Mouse (Mus musculus) R1 (cell line): Measurements from ENCODE around the gene Drg2.

ENCODE experiments used
- DNase-seq: peaks from one replicate; pipeline ENCODE4 v3.0.0-alpha.2; 2018; ENCODE audit warnings: low read depth, low spot score

Gene Drg2

GRCm38 (mm10) chr11:60454080-60454744, at the start of gene Drg2:
Drg2 (plus strand) TSS chr11:60454591.
- DNase-seq = peak; percentile 96

DNA sequence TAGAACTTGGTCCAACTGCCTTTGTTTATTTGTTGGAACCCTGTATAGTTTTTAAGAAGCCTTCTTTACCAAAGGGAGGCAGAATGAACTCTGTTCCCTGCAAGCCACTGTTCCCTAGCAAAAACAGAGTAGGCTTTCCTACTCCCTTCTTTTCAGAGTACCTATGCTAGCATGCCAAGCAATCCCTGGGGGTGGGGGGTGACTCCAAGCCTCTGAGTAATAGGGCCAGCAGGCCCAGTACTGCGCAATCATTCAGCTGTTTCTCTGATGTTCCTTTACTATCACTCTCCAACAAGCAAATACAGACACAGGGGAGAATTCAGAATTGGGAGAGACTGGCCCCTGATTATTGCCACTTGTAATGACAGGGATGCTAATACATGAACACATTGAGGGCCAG, 47.8 kb upstream of the Drg2 start:
- DNase-seq = no peak

DNA sequence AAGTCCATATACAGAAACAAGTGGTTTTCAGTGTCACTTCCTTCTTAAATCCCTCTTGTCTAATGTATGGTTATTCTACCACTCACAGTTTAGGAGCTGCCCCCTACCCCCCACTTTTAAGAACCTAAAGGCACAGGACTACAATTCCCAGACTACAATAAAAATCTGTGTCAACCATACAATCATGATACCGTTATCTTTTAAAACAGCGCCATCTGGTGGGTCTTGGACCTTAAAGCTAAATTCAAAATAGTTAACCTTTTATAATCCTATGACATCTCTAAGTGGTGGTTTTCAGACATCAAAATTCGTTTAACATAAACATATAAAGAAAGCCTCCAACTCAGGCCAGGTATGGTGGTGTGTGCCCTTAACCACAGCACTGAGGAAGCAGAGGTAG, 42.2 kb upstream of the Drg2 start:
- peak; percentile 66 for DNase-seq

- no peak for DNase-seq
These were observed 41.5 kb upstream of the Drg2 start for GRCm38 (mm10) chr11:60412921-60413320.

GRCm38 (mm10) chr11:60416590-60416962, 37.8 kb upstream of the Drg2 start:
- DNase-seq = no peak

DNA sequence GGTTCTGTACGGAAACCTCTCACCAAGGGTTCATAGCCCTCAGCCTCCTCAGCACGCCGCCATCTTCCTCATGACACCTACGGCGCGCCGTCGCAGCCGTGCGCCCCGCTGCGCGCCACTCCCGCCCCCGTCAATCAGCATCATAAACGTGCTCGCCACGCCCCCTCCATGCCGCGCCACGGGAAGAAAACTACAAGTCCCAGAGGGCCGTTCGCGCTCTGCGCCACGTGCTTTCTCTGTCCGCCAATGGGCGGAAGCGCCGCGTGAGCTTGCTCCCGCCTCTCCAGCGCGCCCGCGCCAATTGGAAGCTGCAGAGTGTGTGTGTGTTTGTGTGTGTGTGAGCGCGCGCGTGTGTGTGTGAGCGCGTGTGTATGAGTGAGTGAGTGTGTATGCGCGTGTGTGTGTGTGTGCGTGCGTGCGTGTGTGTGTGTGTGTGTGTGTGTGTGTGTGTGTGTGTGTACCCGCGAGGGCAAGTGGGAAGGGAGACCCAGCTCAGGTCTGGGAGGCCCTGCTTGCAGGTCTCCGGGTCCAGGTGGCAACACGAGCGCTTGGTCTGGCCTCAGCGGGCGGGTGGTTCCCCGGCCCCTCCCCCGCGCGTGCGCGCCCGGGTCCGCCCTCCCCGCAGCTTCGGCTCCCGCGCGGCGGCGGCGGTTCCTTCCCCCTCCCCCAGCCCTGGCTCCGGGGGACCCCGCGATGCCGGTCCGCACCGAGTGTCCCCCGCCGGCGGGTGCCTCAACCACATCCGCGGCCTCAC, 37.3 kb upstream of the Drg2 start, which contains the start of gene Gid4:
Gene Gid4, plus strand, starts transcription at position 183 of the 754 bp plus-strand sequence.
- peak; percentile 99 for DNase-seq

DNA sequence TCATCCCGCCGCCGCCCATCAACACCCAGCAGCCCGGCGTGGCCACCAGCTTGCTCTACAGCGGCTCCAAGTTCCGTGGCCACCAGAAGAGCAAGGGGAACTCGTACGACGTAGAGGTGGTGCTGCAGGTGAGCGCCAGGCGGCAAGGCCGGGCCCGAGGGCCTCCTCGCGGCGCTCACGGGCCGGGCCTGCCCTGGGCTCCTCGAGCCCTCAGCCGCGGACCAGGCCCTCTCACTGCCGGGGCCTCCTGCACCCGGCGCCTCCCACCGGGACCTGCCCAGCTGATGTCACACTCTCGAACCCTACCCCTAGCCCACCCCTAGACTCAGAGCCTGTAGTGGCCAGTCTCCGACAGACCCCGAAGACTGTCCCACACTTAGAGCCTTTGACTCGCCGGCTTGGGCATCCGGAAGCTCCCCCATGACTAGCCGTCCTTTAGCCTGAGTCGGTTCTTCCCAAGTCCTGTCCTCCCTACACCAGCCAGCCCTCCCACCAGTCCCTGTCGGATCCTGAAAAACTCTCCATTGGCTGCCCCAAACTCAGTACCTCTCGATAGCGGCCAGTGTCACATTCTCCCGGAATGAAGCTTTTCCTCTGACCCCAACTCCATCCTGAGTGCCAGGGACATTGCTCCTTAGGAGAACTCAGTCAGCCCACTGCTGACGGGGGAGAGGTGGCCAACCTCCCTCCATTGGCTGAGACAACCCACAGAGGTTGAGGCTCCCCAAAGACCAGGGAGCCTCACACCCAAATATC, 36.5 kb upstream of the Drg2 start, which contains the start of gene Atpaf2:
Gene Atpaf2, minus strand, starts transcription at position 741 of the 756 bp plus-strand sequence.
- DNase-seq = peak; percentile 39

GRCm38 (mm10) chr11:60418473-60418803, 36.0 kb upstream of the Drg2 start:
- DNase-seq = no peak

GRCm38 (mm10) chr11:60422046-60422668, 32.2 kb upstream of the Drg2 start:
- no peak for DNase-seq

GRCm38 (mm10) chr11:60423006-60423405, 31.4 kb upstream of the Drg2 start:
- peak; percentile 90 for DNase-seq

- DNase-seq = no peak
These were observed 28.0 kb upstream of the Drg2 start for GRCm38 (mm10) chr11:60426417-60426816.

DNA sequence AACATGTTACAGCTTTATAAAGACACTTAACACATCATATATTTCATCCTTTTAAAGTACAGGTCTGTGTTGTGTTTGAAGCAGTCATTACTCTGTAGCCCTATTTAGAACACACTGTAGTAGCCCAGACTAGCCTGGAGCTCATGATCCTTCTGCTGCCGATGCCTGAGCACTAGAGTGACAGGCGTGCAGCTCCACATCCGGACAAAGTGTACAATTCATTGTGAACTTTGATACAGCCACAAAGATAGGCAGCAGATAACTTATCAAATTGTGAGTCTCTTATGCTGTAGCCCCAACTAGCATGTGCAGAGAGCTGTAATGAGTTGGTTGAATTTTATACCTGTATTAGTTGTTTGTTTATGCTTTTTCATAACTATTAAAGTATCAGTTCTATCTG, 26.8 kb upstream of the Drg2 start:
- no peak for DNase-seq

- no peak for DNase-seq
These were observed 20.9 kb upstream of the Drg2 start for GRCm38 (mm10) chr11:60433501-60433900.

DNA sequence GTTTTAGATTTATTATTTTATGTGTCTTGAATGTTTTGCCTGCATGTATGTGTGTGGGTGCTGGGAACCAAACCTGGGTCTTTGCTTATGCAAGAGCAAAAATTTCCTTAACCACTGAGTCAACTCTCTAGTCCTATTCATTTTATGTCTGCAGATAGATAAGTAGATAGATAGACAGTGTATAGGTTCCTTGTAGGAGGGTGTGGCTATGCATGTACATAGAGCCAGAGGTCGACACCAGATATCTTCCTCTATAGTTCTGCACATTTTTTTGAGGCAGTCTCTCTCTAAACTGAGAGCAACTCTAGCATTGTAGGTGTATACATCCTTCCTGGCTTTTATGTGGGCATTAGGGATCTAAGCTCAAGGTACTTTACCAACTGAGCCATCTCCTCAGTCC, 19.3 kb upstream of the Drg2 start:
- DNase-seq = no peak

DNA sequence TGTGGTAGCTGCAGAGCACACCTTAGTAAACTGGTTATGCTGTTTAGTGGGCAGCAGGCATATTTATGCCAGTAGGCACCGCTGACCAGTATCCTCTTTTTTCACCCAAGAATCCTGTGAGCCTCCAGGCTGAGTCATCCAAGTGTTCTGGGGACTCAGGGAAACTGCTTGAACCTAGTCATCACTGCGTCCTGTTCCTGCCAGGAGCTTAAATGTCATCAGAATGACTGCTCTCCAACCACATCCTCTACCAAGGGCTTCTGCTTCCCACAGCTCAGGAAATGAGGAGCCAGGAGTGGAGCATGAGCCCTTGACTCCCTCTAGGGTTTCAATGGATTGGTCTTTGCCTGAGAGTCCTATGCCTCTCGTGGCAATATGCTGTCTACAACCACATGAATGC, 17.8 kb upstream of the Drg2 start:
- DNase-seq = no peak

DNA sequence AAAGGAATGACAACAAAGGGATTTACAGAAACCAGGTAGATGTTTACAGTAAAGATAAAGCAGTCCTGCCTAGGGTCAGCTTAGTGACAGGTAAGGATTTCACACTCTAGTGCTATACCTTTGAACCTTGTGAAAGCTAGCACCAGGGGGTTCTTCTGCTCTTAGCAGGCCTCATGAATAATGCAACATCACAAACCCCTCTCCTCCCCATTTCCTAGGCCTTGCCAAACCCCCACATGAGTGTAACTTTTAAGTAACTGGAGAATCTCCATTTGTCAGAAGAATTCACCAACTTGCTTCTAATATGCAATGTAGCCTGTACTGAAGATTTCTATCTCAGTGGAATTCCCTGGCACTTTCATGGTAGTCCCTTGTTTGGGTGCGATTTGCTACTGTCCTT, 14.8 kb upstream of the Drg2 start:
- DNase-seq = peak; percentile 92

DNA sequence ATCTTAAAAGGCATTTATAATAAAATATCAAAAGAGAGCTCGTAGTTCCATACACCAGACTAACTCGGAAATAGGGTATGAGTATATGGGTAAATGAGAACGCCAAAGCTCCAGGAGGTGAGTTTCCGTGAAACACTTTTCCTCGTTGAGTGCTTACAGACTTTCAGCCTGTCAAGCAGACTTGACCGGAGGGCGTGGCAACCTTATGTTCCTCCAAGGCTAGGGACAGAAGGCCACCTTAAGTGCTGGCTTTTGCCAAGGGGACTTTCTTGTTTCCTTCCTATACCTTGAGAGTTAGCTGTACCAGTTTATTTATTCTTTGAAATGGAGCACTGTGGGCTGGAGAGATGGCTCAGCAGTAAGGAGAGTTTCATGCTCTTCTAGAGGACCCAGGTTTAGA, 14.2 kb upstream of the Drg2 start:
- peak; percentile 89 for DNase-seq

DNA sequence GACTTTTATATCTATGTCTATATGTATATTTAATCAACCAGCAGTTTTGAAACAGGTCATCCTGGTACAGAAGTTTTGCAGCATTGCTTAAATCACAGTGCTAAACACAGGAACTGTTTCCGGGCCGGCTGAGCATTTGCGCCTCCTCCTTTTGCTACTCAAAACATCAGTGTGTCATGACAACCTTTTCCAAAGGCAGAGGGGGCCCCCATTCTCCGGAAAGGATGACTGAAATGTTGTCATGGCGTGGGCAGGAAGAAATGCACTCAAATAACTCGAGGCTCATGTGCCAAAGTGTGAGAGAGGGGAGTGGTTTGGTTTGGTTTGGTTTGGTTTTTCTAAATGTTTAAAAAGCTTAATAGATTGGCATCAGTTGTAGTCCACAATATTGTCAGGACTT, 11.5 kb upstream of the Drg2 start:
- DNase-seq = no peak

GRCm38 (mm10) chr11:60444007-60444406, 10.4 kb upstream of the Drg2 start:
- DNase-seq = peak; percentile 65

GRCm38 (mm10) chr11:60454745-60455087, 325 bp downstream of the Drg2 start:
- no peak for DNase-seq

DNA sequence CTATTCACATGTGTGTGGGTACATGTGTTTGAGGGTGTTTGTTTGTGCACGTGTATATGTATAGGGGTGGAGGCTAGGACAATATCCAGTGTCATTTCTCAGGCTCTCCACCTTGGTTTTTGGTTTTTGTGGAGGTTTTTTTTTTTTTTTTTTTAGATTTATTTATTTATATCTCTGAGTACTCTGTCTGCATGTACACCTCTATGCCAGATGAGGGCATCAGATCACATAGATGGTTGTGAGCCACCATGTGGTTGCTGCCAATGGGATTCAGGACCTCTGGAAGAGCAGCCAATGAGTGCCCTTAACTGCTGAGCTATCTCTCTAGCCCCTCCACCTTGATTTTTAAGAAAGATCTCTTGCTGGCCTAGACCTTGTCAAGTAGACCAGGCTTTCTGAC, 3.6 kb downstream of the Drg2 start:
- DNase-seq = peak; percentile 60

DNA sequence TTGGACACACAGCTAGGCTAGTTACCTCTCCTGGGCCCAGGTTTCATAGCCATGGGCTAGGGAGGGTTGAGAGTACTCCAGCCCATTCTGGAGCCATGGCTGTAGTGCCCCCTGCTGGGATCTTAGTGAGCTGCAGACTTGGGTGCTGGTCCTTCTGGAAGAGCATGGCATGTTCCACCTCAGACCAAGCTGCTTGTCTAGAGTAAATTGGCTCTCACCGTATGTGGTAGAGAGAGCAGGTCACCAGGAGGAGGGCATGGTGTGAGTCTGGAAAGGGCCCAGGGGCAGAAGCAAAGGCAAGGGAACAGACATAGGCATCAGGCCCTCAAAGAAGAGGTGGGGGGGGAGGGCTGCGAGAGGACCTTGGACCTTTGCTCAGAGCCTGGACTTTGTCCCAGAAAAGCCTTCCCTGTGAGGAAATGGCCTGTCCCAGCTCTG, 11.6 kb downstream of the Drg2 start:
- peak; percentile 66 for DNase-seq
